ENCODE assay signal across 8 mouse cellular contexts in the genomic region with DNA sequence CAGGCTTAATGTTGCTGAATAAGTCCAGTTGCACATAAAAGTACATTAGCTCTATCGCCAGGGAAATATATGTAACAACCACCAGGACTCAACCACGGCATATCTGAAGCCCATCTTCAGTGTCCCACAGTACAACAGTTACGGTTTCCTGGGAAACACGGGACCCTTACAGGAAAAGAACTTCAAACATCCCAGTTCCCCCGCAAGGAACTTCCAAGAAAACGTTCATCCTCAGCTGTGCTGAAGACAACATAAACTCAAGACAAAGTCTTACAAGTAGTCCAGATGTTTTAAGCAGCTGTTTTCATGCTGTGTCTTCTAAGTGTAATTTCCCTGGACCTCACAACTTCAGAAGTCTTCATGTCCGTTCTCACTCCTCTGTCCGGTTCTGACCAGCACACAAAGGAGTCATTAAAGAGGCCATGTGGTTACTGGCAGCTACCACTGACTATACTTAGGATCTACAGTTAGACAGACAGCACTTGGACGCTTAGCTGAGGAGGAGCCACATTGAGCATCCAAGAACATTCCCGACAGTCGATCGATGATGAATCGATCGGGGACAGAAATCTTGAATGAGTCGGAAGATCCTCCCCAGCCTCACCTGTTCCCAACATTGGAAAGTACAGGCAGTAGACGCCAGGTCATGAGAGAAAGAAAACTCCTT. TPM values are rescaled to one million over a fixed set of nuclear protein-coding genes. Genes with fewer than 3 reads are reported as not detected.
DNase-seq lines count a peak whose midpoint lies in the region; ATAC-seq and TF ChIP-seq lines count a peak whose summit lies in the region.

No protein-coding gene starts in this region.

- no peak for TF ChIP-seq POLR2A in limb, embryonic 14.5 days (IDR thresholded peaks at IDR 0.05; ENCODE audit: borderline replicate concordance, extremely low read depth, insufficient read depth, insufficient read length)

- no peak for TF ChIP-seq CTCF in lung, embryonic 14.5 days (IDR thresholded peaks at IDR 0.05; ENCODE audit: low read depth)

- H3K9me3 ChIP-seq in lung, embryonic 14.5 days (ENCODE audit: low read depth, low read length), result no peaks in the 10 kb centered on the region
- H3K9me3 ChIP-seq in heart, embryonic 12.5 days (replicated peaks), result no peaks in the 10 kb centered on the region
- no peaks in the 10 kb centered on the region for H3K9me3 ChIP-seq in limb, embryonic 14.5 days (ENCODE audit: control insufficient read depth, low read length)
- no peaks in the 10 kb centered on the region for H3K9me3 ChIP-seq in neural tube, embryonic 14.5 days (ENCODE audit: control insufficient read depth, low read length)

- peak; percentile 50 for DNase-seq in lung, embryonic 14.5 days
- DNase-seq in lung, postnatal 4 days, result no peak
- DNase-seq in c-Kit-negative CD71-positive TER-119-positive erythroid progenitor cells, embryonic 14.5 days (ENCODE audit: low read depth, low spot score), result peak; percentile 35
- peak; percentile 10 for DNase-seq in limb, embryonic 14.5 days (ENCODE audit: low spot score)
- DNase-seq in layer of hippocampus, postnatal 25 days (ENCODE audit: extremely low spot score in 1 of 2, low spot score in 1 of 2), result no peak
- DNase-seq in layer of hippocampus, adult 8-10 months (ENCODE audit: low spot score in 2 of 2), result no peak

- no peak for ATAC-seq in lung, embryonic 14.5 days (ENCODE audit: insufficient read depth)
- ATAC-seq in heart, embryonic 12.5 days (ENCODE audit: insufficient number of reproducible peaks, low FRiP score), result no peak
- no peak for ATAC-seq in limb, embryonic 14.5 days (ENCODE audit: low FRiP score, low read depth)
- ATAC-seq in neural tube, embryonic 14.5 days (ENCODE audit: low read depth), result 0 out of 2 replicates have a peak, but pooled peaks have one; percentile 4

- H3K4me1 ChIP-seq in lung, embryonic 14.5 days (ENCODE audit: insufficient read depth), result no peaks in the 10 kb centered on the region
- H3K4me1 ChIP-seq in heart, embryonic 12.5 days (replicated peaks), result peaks cover 16% of the 10 kb centered on the region
- H3K4me1 ChIP-seq in limb, embryonic 14.5 days (ENCODE audit: control insufficient read depth, insufficient read depth, low read length), result peaks cover 18% of the 10 kb centered on the region
- peaks cover 17% of the 10 kb centered on the region for H3K4me1 ChIP-seq in neural tube, embryonic 14.5 days (ENCODE audit: control insufficient read depth, insufficient read depth, low read length)

- 3% methylated on average over 16 of the region's 16 CpGs for WGBS in lung, embryonic 14.5 days
- 9% methylated on average over 16 of the region's 16 CpGs for WGBS in heart, embryonic 12.5 days
- 5% methylated on average over 16 of the region's 16 CpGs for WGBS in limb, embryonic 14.5 days
- 5% methylated on average over 16 of the region's 16 CpGs for WGBS in neural tube, embryonic 14.5 days

- peak overlapping the region; percentile 92 for H3K4me3 ChIP-seq in lung, embryonic 14.5 days (ENCODE audit: low read depth, low read length)
- H3K4me3 ChIP-seq in heart, embryonic 12.5 days, result peak overlapping the region; percentile 88
- H3K4me3 ChIP-seq in limb, embryonic 14.5 days (replicated peaks; ENCODE audit: low read length), result peak overlapping the region; percentile 90
- H3K4me3 ChIP-seq in neural tube, embryonic 14.5 days (ENCODE audit: low read depth, low read length), result peak overlapping the region; percentile 88

- peak overlapping the region; percentile 90 for H3K4me2 ChIP-seq in lung, embryonic 14.5 days
- H3K4me2 ChIP-seq in heart, embryonic 12.5 days, result peak overlapping the region; percentile 77
- H3K4me2 ChIP-seq in limb, embryonic 14.5 days (replicated peaks; ENCODE audit: low read depth, low read length, severe bottlenecking), result peak overlapping the region; percentile 83
- H3K4me2 ChIP-seq in neural tube, embryonic 14.5 days (ENCODE audit: low read depth, low read length), result peak overlapping the region; percentile 83

- H3K36me3 ChIP-seq in lung, embryonic 14.5 days (ENCODE audit: insufficient read depth), result no peaks in the 10 kb centered on the region
- no peaks in the 10 kb centered on the region for H3K36me3 ChIP-seq in heart, embryonic 12.5 days
- H3K36me3 ChIP-seq in limb, embryonic 14.5 days (ENCODE audit: control insufficient read depth, insufficient read depth, low read length), result no peaks in the 10 kb centered on the region
- H3K36me3 ChIP-seq in neural tube, embryonic 14.5 days (ENCODE audit: control insufficient read depth, insufficient read depth, low read length), result no peaks in the 10 kb centered on the region

- peak overlapping the region; percentile 92; the same call in 1 of the 2 replicates for H3K27ac ChIP-seq in lung, embryonic 14.5 days (ENCODE audit: low read depth)
- no peak overlapping the region for H3K27ac ChIP-seq in heart, embryonic 12.5 days (ENCODE audit: poor library complexity, severe bottlenecking)
- H3K27ac ChIP-seq in limb, embryonic 14.5 days (replicated peaks; ENCODE audit: low read depth, low read length), result no peak overlapping the region
- peak overlapping the region; percentile 82; the same call in 1 of the 2 replicates for H3K27ac ChIP-seq in neural tube, embryonic 14.5 days (ENCODE audit: low read depth, low read length)

- no peaks in the 10 kb centered on the region for H3K27me3 ChIP-seq in lung, embryonic 14.5 days (ENCODE audit: insufficient read depth, low read length)
- no peaks in the 10 kb centered on the region for H3K27me3 ChIP-seq in heart, embryonic 12.5 days (replicated peaks)
- no peaks in the 10 kb centered on the region for H3K27me3 ChIP-seq in limb, embryonic 14.5 days (ENCODE audit: control insufficient read depth, insufficient read depth, low read length)
- H3K27me3 ChIP-seq in neural tube, embryonic 14.5 days (ENCODE audit: control insufficient read depth, insufficient read depth, low read length), result no peaks in the 10 kb centered on the region

- peak overlapping the region; percentile 91 for H3K9ac ChIP-seq in lung, embryonic 14.5 days
- H3K9ac ChIP-seq in heart, embryonic 12.5 days, result peak overlapping the region; percentile 92
- peak overlapping the region; percentile 92 for H3K9ac ChIP-seq in limb, embryonic 14.5 days (ENCODE audit: low read depth, low read length, severe bottlenecking)
- H3K9ac ChIP-seq in neural tube, embryonic 14.5 days (replicated peaks; ENCODE audit: low read depth, low read length), result peak overlapping the region; percentile 90

RNA-seq across cellular contexts. Expression of a gene that starts 0.9 kb away (rescaled TPM):
- 20.1 and 20.5 TPM in 2 replicates for polyA plus RNA-seq in lung, embryonic 14.5 days (2014; fragmentation: Nextera tagmentation; extraction: Ambion mirVana)
- 12.0 and 14.3 TPM in 2 replicates for polyA plus RNA-seq in heart, embryonic 12.5 days (2016; fragmentation: Nextera tagmentation; extraction: Ambion mirVana)
- 14.3 and 18.1 TPM in 2 replicates for polyA plus RNA-seq in limb, embryonic 14.5 days (2012; rRNA removed)
- 16.2 and 17.2 TPM in 2 replicates for polyA plus RNA-seq in limb, embryonic 14.5 days (2014; fragmentation: Nextera tagmentation; extraction: Ambion mirVana)
- polyA plus RNA-seq in neural tube, embryonic 14.5 days (2014; fragmentation: Nextera tagmentation; extraction: Ambion mirVana), result 15.4 and 16.0 TPM in 2 replicates
- total RNA-seq in layer of hippocampus, postnatal 25 days (2021), result 10 to 100 TPM; 47.5 to 51.2 TPM
- 10 to 100 TPM; 47.0 to 53.1 (median 50.9) TPM for total RNA-seq in layer of hippocampus, adult 8-10 months (2022)

RNA-seq across cellular contexts. Expression of a gene that starts 0.9 kb away (rescaled TPM):
- polyA plus RNA-seq in lung, embryonic 14.5 days (2014; fragmentation: Nextera tagmentation; extraction: Ambion mirVana), result 181 TPM in 2 replicates
- 87.4 and 87.6 TPM in 2 replicates for polyA plus RNA-seq in heart, embryonic 12.5 days (2016; fragmentation: Nextera tagmentation; extraction: Ambion mirVana)
- polyA plus RNA-seq in limb, embryonic 14.5 days (2012; rRNA removed), result 16.3 and 25.4 TPM in 2 replicates
- 83.1 and 88.9 TPM in 2 replicates for polyA plus RNA-seq in limb, embryonic 14.5 days (2014; fragmentation: Nextera tagmentation; extraction: Ambion mirVana)
- polyA plus RNA-seq in neural tube, embryonic 14.5 days (2014; fragmentation: Nextera tagmentation; extraction: Ambion mirVana), result 95.7 and 98.4 TPM in 2 replicates
- total RNA-seq in layer of hippocampus, postnatal 25 days (2021), result 10 to 100 TPM; 75.5 to 78.6 TPM
- 100 to 1,000 TPM in 2 of 4 experiments, 10 to 100 TPM in 2; 94.7 to 113 (median 102) TPM for total RNA-seq in layer of hippocampus, adult 8-10 months (2022)

RNA-seq across cellular contexts. Expression of a gene that starts 38.5 kb away (rescaled TPM):
- 63.8 and 66.7 TPM in 2 replicates for polyA plus RNA-seq in lung, embryonic 14.5 days (2014; fragmentation: Nextera tagmentation; extraction: Ambion mirVana)
- polyA plus RNA-seq in heart, embryonic 12.5 days (2016; fragmentation: Nextera tagmentation; extraction: Ambion mirVana), result 86.6 and 96.7 TPM in 2 replicates
- 72.1 and 77.7 TPM in 2 replicates for polyA plus RNA-seq in limb, embryonic 14.5 days (2012; rRNA removed)
- 70.4 and 71.5 TPM in 2 replicates for polyA plus RNA-seq in limb, embryonic 14.5 days (2014; fragmentation: Nextera tagmentation; extraction: Ambion mirVana)
- 40.5 and 52.2 TPM in 2 replicates for polyA plus RNA-seq in neural tube, embryonic 14.5 days (2014; fragmentation: Nextera tagmentation; extraction: Ambion mirVana)
- total RNA-seq in layer of hippocampus, postnatal 25 days (2021), result 10 to 100 TPM; 47.9 to 57.1 TPM
- 10 to 100 TPM; 43.9 to 67.5 (median 51.1) TPM for total RNA-seq in layer of hippocampus, adult 8-10 months (2022)

RNA-seq across cellular contexts. Expression of a gene that starts 46.9 kb away (rescaled TPM):
- polyA plus RNA-seq in lung, embryonic 14.5 days (2014; fragmentation: Nextera tagmentation; extraction: Ambion mirVana), result 20.0 and 24.3 TPM in 2 replicates
- polyA plus RNA-seq in heart, embryonic 12.5 days (2016; fragmentation: Nextera tagmentation; extraction: Ambion mirVana), result 17.7 and 20.3 TPM in 2 replicates
- polyA plus RNA-seq in limb, embryonic 14.5 days (2012; rRNA removed), result 15.0 and 15.4 TPM in 2 replicates
- 19.6 and 26.4 TPM in 2 replicates for polyA plus RNA-seq in limb, embryonic 14.5 days (2014; fragmentation: Nextera tagmentation; extraction: Ambion mirVana)
- polyA plus RNA-seq in neural tube, embryonic 14.5 days (2014; fragmentation: Nextera tagmentation; extraction: Ambion mirVana), result 34.2 and 37.9 TPM in 2 replicates
- total RNA-seq in layer of hippocampus, postnatal 25 days (2021), result 10 to 100 TPM; 31.4 to 32.1 TPM
- 10 to 100 TPM; 22.3 to 28.2 (median 27.6) TPM for total RNA-seq in layer of hippocampus, adult 8-10 months (2022)

Comparison
In these comparisons a context has a peak if more than half of its experiments do, and no peak if none do; other contexts are left out.
1. DNase-seq: peak in lung, embryonic 14.5 days (single experiment), c-Kit-negative CD71-positive TER-119-positive erythroid progenitor cells, embryonic 14.5 days (single experiment) and limb, embryonic 14.5 days (single experiment); none in lung, postnatal 4 days (0 of 2), layer of hippocampus, postnatal 25 days (0 of 2) and layer of hippocampus, adult 8-10 months (0 of 2).
2. H3K27ac ChIP-seq: peak in lung, embryonic 14.5 days (single experiment) and neural tube, embryonic 14.5 days (single experiment); none in heart, embryonic 12.5 days (single experiment) and limb, embryonic 14.5 days (single experiment).
3. Peak in every context shown above with its lines, with median percentiles within 50 percentile points of each other: H3K4me2 ChIP-seq, H3K4me3 ChIP-seq and H3K9ac ChIP-seq.